Mouse (Mus musculus) bone marrow macrophage, adult 2 months (primary cell): ENCODE results near the gene Gm6096.

Experiments
- CTCF ChIP-seq: IDR thresholded peaks from 2 replicates; pipeline ENCODE4 v1.5.1; 2012; ENCODE audit warnings: low read depth, mild to moderate bottlenecking, low read length, moderate library complexity
- POLR2A ChIP-seq: IDR thresholded peaks from 2 replicates; pipeline ENCODE4 v1.6.1; 2012; ENCODE audit warnings: mild to moderate bottlenecking, low read depth, low read length, borderline replicate concordance

GRCm38 (mm10) chr7:34232785-34233725 lies 17.8 kb upstream of the Gm6096 start:
- no peak for TF ChIP-seq CTCF
- no peak for TF ChIP-seq POLR2A
